Mouse (Mus musculus) spleen, postnatal 4 days (tissue): ENCODE results near the gene Pawr.

Experiments
- DNase-seq, 2 experiments: peaks; one replicate each; pipeline ENCODE4 v3.0.0; 2022; ENCODE audit warnings: low spot score in 2 of 2

The Pawr gene

GRCm38 (mm10) chr10:108331784-108332561, at the start of gene Pawr:
Gene Pawr, plus strand, starts transcription at chr10:108332121.
- peak; percentile 17 to 66 for DNase-seq

GRCm38 (mm10) chr10:108282351-108282750, 49.6 kb upstream of the Pawr start:
- DNase-seq, result no peak

GRCm38 (mm10) chr10:108283418-108283817, 48.5 kb upstream of the Pawr start:
- no peak for DNase-seq

GRCm38 (mm10) chr10:108283837-108284236, 48.1 kb upstream of the Pawr start:
- no peak for DNase-seq

- no peak for DNase-seq
Observed at GRCm38 (mm10) chr10:108284445-108284844, 47.5 kb upstream of the Pawr start.

GRCm38 (mm10) chr10:108284977-108285376, 46.9 kb upstream of the Pawr start:
- no peak for DNase-seq

- no peak for DNase-seq
Observed at GRCm38 (mm10) chr10:108286658-108287437, 45.1 kb upstream of the Pawr start.

- no peak for DNase-seq
Observed at GRCm38 (mm10) chr10:108287438-108287801, 44.5 kb upstream of the Pawr start.

GRCm38 (mm10) chr10:108290046-108290445, 41.9 kb upstream of the Pawr start:
- no peak for DNase-seq

GRCm38 (mm10) chr10:108291688-108292471, 40.0 kb upstream of the Pawr start:
- DNase-seq, result no peak

- DNase-seq, result no peak
Observed at GRCm38 (mm10) chr10:108292651-108293050, 39.3 kb upstream of the Pawr start.

- DNase-seq, result no peak
Observed at GRCm38 (mm10) chr10:108293620-108294195, 38.2 kb upstream of the Pawr start.

- no peak for DNase-seq
Observed at GRCm38 (mm10) chr10:108294766-108295165, 37.2 kb upstream of the Pawr start.

GRCm38 (mm10) chr10:108296446-108296845, 35.5 kb upstream of the Pawr start:
- no peak for DNase-seq

- DNase-seq, result no peak
Observed at GRCm38 (mm10) chr10:108298261-108298660, 33.7 kb upstream of the Pawr start.

GRCm38 (mm10) chr10:108298841-108299545, 32.9 kb upstream of the Pawr start:
- no peak for DNase-seq

GRCm38 (mm10) chr10:108299828-108300227, 32.1 kb upstream of the Pawr start:
- no peak for DNase-seq

GRCm38 (mm10) chr10:108300843-108301242, 31.1 kb upstream of the Pawr start:
- peak; percentile 61 to 82 for DNase-seq

GRCm38 (mm10) chr10:108307772-108308171, 24.1 kb upstream of the Pawr start:
- no peak for DNase-seq

- DNase-seq, result no peak
Observed at GRCm38 (mm10) chr10:108310195-108310594, 21.7 kb upstream of the Pawr start.

- DNase-seq, result no peak
Observed at GRCm38 (mm10) chr10:108311396-108311795, 20.5 kb upstream of the Pawr start.
